Mouse (Mus musculus) small intestine, adult 2 months (tissue): ENCODE results near the gene Sptlc2.

Experiments used
- CTCF ChIP-seq: fragments of 200-500 bp; IDR thresholded peaks from 2 replicates; pipeline ENCODE4 v1.5.1; 2012; ENCODE audit warnings: low read depth, mild to moderate bottlenecking, control low read depth, inconsistent platforms, low read length, moderate library complexity, mixed read lengths; ENCODE audit not compliant: insufficient replicate concordance, insufficient read length; ENCODE audit errors: extremely low read depth
- POLR2A ChIP-seq: fragments of 200-500 bp; IDR thresholded peaks from 2 replicates; pipeline ENCODE4 v1.6.1; 2012; ENCODE audit warnings: low read depth, mild to moderate bottlenecking, control low read depth, inconsistent platforms, low read length, moderate library complexity

- TF ChIP-seq CTCF (no peak), POLR2A (no peak)
Observed at GRCm38 (mm10) chr12:87331908-87332307, 56.2 kb downstream of the Sptlc2 start.
